Mouse (Mus musculus): ENCODE data around the gene Tmem125. TPM values are rescaled to one million over a fixed set of nuclear protein-coding genes. Genes with fewer than 3 reads are reported as not detected.

Tmem125 gene
- polyA plus RNA-seq, 1 experiment from 2014 or later = not detected

GRCm38 (mm10) chr4:118533156-118533555 lies 10.7 kb downstream of the Tmem125 start:
- Histone ChIP-seq H3K9me3 (no peaks in the 10 kb centered on the region), H3K4me3 (no peak overlapping the region), H3K4me2 (no peak overlapping the region), H3K36me3 (no peaks in the 10 kb centered on the region), H3K9ac (no peak overlapping the region), H3K27ac (replicated peaks) (no peak overlapping the region), H3K4me1 (replicated peaks) (no peaks in the 10 kb centered on the region), H3K27me3 (no peaks in the 10 kb centered on the region)
- ATAC-seq (ENCODE audit: low read depth) = no peak
- 71% methylated on average over 3 of the region's 4 CpGs for WGBS

- no peak for ATAC-seq (ENCODE audit: low read depth)
- no peaks in the 10 kb centered on the region for H3K36me3 ChIP-seq
- WGBS = 80% methylated on average over 5 of the region's 5 CpGs
- no peaks in the 10 kb centered on the region for H3K4me1 ChIP-seq (replicated peaks)
- H3K4me2 ChIP-seq = no peak overlapping the region
- no peaks in the 10 kb centered on the region for H3K27me3 ChIP-seq
- no peaks in the 10 kb centered on the region for H3K9me3 ChIP-seq
- H3K4me3 ChIP-seq = no peak overlapping the region
- no peak overlapping the region for H3K27ac ChIP-seq (replicated peaks)
- no peak overlapping the region for H3K9ac ChIP-seq
Measured at GRCm38 (mm10) chr4:118532663-118533062, 11.2 kb downstream of the Tmem125 start.

- Histone ChIP-seq H3K9me3 (no peaks in the 10 kb centered on the region), H3K36me3 (no peaks in the 10 kb centered on the region), H3K4me2 (no peak overlapping the region), H3K27me3 (no peaks in the 10 kb centered on the region), H3K9ac (no peak overlapping the region), H3K4me1 (replicated peaks) (no peaks in the 10 kb centered on the region), H3K4me3 (no peak overlapping the region), H3K27ac (replicated peaks) (no peak overlapping the region)
- no peak for ATAC-seq (ENCODE audit: low read depth)
- WGBS = 85% methylated on average over 6 of the region's 6 CpGs
Measured at GRCm38 (mm10) chr4:118527720-118528119, 16.1 kb downstream of the Tmem125 start.

GRCm38 (mm10) chr4:118527335-118527681 lies 16.5 kb downstream of the Tmem125 start:
- Histone ChIP-seq H3K36me3 (no peaks in the 10 kb centered on the region), H3K27me3 (no peaks in the 10 kb centered on the region), H3K27ac (replicated peaks) (no peak overlapping the region), H3K9me3 (no peaks in the 10 kb centered on the region), H3K4me3 (no peak overlapping the region), H3K4me1 (replicated peaks) (no peaks in the 10 kb centered on the region), H3K9ac (no peak overlapping the region), H3K4me2 (no peak overlapping the region)
- 55% methylated on average over 5 of the region's 5 CpGs for WGBS
- ATAC-seq (ENCODE audit: low read depth) = no peak

- Histone ChIP-seq H3K9me3 (no peaks in the 10 kb centered on the region), H3K27me3 (no peaks in the 10 kb centered on the region), H3K27ac (replicated peaks) (no peak within 1 kb of the TSS), H3K4me3 (no peak within 1 kb of the TSS), H3K9ac (no peak within 1 kb of the TSS), H3K36me3 (no peaks in the 10 kb centered on the region), H3K4me1 (replicated peaks) (no peaks in the 10 kb centered on the region), H3K4me2 (no peak within 1 kb of the TSS)
- ATAC-seq (ENCODE audit: low read depth) = no peak
- whole genome bisulfite sequencing = 49% methylated on average over 17 of the region's 17 CpGs
Measured at GRCm38 (mm10) chr4:118526408-118527334, 17.2 kb downstream of the Tmem125 start, which contains the start of gene 2610528J11Rik. Gene 2610528J11Rik (plus strand): TSS chr4:118526999.

- Histone ChIP-seq H3K9ac (no peak overlapping the region), H3K4me1 (replicated peaks) (no peaks in the 10 kb centered on the region), H3K9me3 (no peaks in the 10 kb centered on the region), H3K27me3 (no peaks in the 10 kb centered on the region), H3K4me2 (no peak overlapping the region), H3K36me3 (no peaks in the 10 kb centered on the region), H3K4me3 (no peak overlapping the region), H3K27ac (replicated peaks) (no peak overlapping the region)
- no peak for ATAC-seq (ENCODE audit: low read depth)
- 78% methylated on average over 3 of the region's 3 CpGs for WGBS
Measured at GRCm38 (mm10) chr4:118525779-118526178, 18.1 kb downstream of the Tmem125 start.

- ATAC-seq (ENCODE audit: low read depth) = no peak
- H3K4me2 ChIP-seq = no peak overlapping the region
Measured at GRCm38 (mm10) chr4:118523976-118524375, 19.9 kb downstream of the Tmem125 start.

GRCm38 (mm10) chr4:118522248-118522647 lies 21.6 kb downstream of the Tmem125 start:
- Histone ChIP-seq H3K36me3 (no peaks in the 10 kb centered on the region), H3K27me3 (no peaks in the 10 kb centered on the region), H3K4me1 (replicated peaks) (peaks cover 5% of the 10 kb centered on the region), H3K4me3 (no peak overlapping the region), H3K4me2 (no peak overlapping the region), H3K9me3 (no peaks in the 10 kb centered on the region), H3K9ac (no peak overlapping the region), H3K27ac (replicated peaks) (no peak overlapping the region)
- no peak for ATAC-seq (ENCODE audit: low read depth)
- WGBS = 89% methylated on average over 7 of the region's 7 CpGs

More at GRCm38 (mm10) chr4:118523976-118524375, 19.9 kb downstream of the Tmem125 start:
- Histone ChIP-seq H3K27me3 (no peaks in the 10 kb centered on the region), H3K27ac (replicated peaks) (no peak overlapping the region), H3K9ac (no peak overlapping the region), H3K36me3 (no peaks in the 10 kb centered on the region), H3K4me1 (replicated peaks) (no peaks in the 10 kb centered on the region), H3K9me3 (no peaks in the 10 kb centered on the region), H3K4me3 (no peak overlapping the region)
- 59% methylated on average over 7 of the region's 7 CpGs for WGBS

- no peak overlapping the region for H3K9ac ChIP-seq
- H3K4me2 ChIP-seq = no peak overlapping the region
- WGBS = 68% methylated on average over 5 of the region's 5 CpGs
- peaks cover 6% of the 10 kb centered on the region for H3K27me3 ChIP-seq
- ATAC-seq (ENCODE audit: low read depth) = no peak
- no peak overlapping the region for H3K27ac ChIP-seq (replicated peaks)
- H3K4me1 ChIP-seq (replicated peaks) = peaks cover 14% of the 10 kb centered on the region
- no peaks in the 10 kb centered on the region for H3K36me3 ChIP-seq
- no peak overlapping the region for H3K4me3 ChIP-seq
- no peaks in the 10 kb centered on the region for H3K9me3 ChIP-seq
Measured at GRCm38 (mm10) chr4:118518208-118518607, 25.6 kb downstream of the Tmem125 start.

- ATAC-seq (ENCODE audit: low read depth) = no peak
- Histone ChIP-seq H3K4me2 (peak overlapping the region; percentile 18), H3K27ac (replicated peaks) (no peak overlapping the region)
Measured at GRCm38 (mm10) chr4:118517497-118518146, 26.2 kb downstream of the Tmem125 start.

GRCm38 (mm10) chr4:118516699-118517496 lies 26.9 kb downstream of the Tmem125 start:
- ATAC-seq (ENCODE audit: low read depth) = 0 out of 2 replicates have a peak, but pooled peaks have one; percentile 11

More at GRCm38 (mm10) chr4:118517497-118518146, 26.2 kb downstream of the Tmem125 start:
- Histone ChIP-seq H3K9ac (no peak overlapping the region), H3K4me3 (no peak overlapping the region), H3K36me3 (no peaks in the 10 kb centered on the region), H3K9me3 (no peaks in the 10 kb centered on the region), H3K4me1 (replicated peaks) (peaks cover 14% of the 10 kb centered on the region), H3K27me3 (peaks cover 6% of the 10 kb centered on the region)
- 30% methylated on average over 16 of the region's 16 CpGs for WGBS

GRCm38 (mm10) chr4:118509050-118509449 lies 34.8 kb downstream of the Tmem125 start:
- Histone ChIP-seq H3K27ac (replicated peaks) (no peak overlapping the region), H3K9ac (no peak overlapping the region), H3K9me3 (no peaks in the 10 kb centered on the region), H3K4me1 (replicated peaks) (peaks cover 4% of the 10 kb centered on the region; the same call in 1 of the 2 replicates), H3K4me3 (no peak overlapping the region), H3K36me3 (no peaks in the 10 kb centered on the region), H3K4me2 (no peak overlapping the region), H3K27me3 (no peaks in the 10 kb centered on the region)
- 33% methylated on average over 6 of the region's 6 CpGs for WGBS
- ATAC-seq (ENCODE audit: low read depth) = no peak

More at GRCm38 (mm10) chr4:118516699-118517496, 26.9 kb downstream of the Tmem125 start:
- Histone ChIP-seq H3K36me3 (no peaks in the 10 kb centered on the region), H3K9me3 (no peaks in the 10 kb centered on the region), H3K4me2 (peak overlapping the region; percentile 18), H3K4me1 (replicated peaks) (peaks cover 14% of the 10 kb centered on the region), H3K9ac (no peak overlapping the region), H3K4me3 (no peak overlapping the region), H3K27me3 (peaks cover 6% of the 10 kb centered on the region), H3K27ac (replicated peaks) (no peak overlapping the region)
- WGBS = 32% methylated on average over 20 of the region's 20 CpGs

Data from neural tube, embryonic 13.5 days (tissue).